Mouse (Mus musculus) intestine, embryonic 14.5 days (tissue): ENCODE measurements around the gene Tmprss4. TPM values are rescaled to one million over a fixed set of nuclear protein-coding genes. Genes with fewer than 3 reads are reported as not detected.

Source experiments
- ATAC-seq: fragments of 200-750 bp; cut with Nextera tagmentation; replicated peaks from 2 replicates; pipeline ENCODE4 v1.8.0; 2017; ENCODE audit warnings: low read depth, moderate number of reproducible peaks, moderate TSS enrichment, moderate library complexity; ENCODE audit not compliant: low FRiP score, low TSS enrichment
- DNase-seq: peaks from one replicate; pipeline ENCODE4 v3.0.0-alpha.2; 2018; ENCODE audit warnings: low spot score
- H3K27ac ChIP-seq: fragments of 300-500 bp; sonication (generic); 2 replicates; pipeline ENCODE4 v1.5.1; 2014; ENCODE audit warnings: low read depth, mild to moderate bottlenecking, control low read depth
- H3K27me3 ChIP-seq: fragments of 300-500 bp; sonication (generic); replicated peaks from 2 replicates; pipeline ENCODE4 v1.6.1; 2014; ENCODE audit warnings: low read length, control low read depth; ENCODE audit not compliant: control insufficient read depth, insufficient read depth
- H3K36me3 ChIP-seq: fragments of 300-500 bp; sonication (generic); 2 replicates; pipeline ENCODE4 v1.6.1; 2014; ENCODE audit warnings: low read length, control low read depth; ENCODE audit not compliant: control insufficient read depth, insufficient read depth
- H3K4me1 ChIP-seq: fragments of 300-500 bp; sonication (generic); replicated peaks from 2 replicates; pipeline ENCODE4 v1.6.1; 2014; ENCODE audit warnings: low read length, control low read depth, mixed read lengths; ENCODE audit not compliant: control insufficient read depth, insufficient read depth
- H3K4me2 ChIP-seq: fragments of 300-500 bp; sonication (generic); 2 replicates; pipeline ENCODE4 v1.6.1; 2014; ENCODE audit warnings: low read length
- H3K4me3 ChIP-seq: fragments of 300-500 bp; sonication (generic); 2 replicates; pipeline ENCODE4 v1.5.1; 2014; ENCODE audit warnings: low read depth, low read length, control low read depth, mixed read lengths
- H3K9ac ChIP-seq: fragments of 300-500 bp; sonication (generic); 2 replicates; pipeline ENCODE4 v1.6.1; 2014; ENCODE audit warnings: mild to moderate bottlenecking, low read length
- H3K9me3 ChIP-seq: fragments of 300-500 bp; sonication (generic); 2 replicates; pipeline ENCODE4 v1.6.1; 2016; ENCODE audit warnings: low read length, control low read depth; ENCODE audit not compliant: control insufficient read depth
- WGBS: fragments of 180-500 bp; shearing (Covaris S2); extraction: QIAGEN DNeasy Blood & Tissue Kit; methylation state at CpG from one replicate; pipeline ENCODE4 v1.1.7; 2014; 5-methylcytosine and 5-hydroxymethylcytosine counted together
- polyA plus RNA-seq: library from polyadenylated mRNA; unstranded; fragments of >200 nt; fragmentation: Nextera tagmentation; extraction: Ambion mirVana; gene quantifications from 2 replicates; pipeline ENCODE4 v1.2.1, GENCODE M21; 2014

Gene Tmprss4
- polyA plus RNA-seq, 1 experiment from 2014 or later = 23.2 TPM

GRCm38 (mm10) chr9:45206121-45206520 is 2.2 kb upstream of the Tmprss4 start:
- Histone ChIP-seq H3K9me3 (no peaks in the 10 kb centered on the region), H3K36me3 (no peaks in the 10 kb centered on the region), H3K4me1 (no peaks in the 10 kb centered on the region), H3K27ac (no peak overlapping the region), H3K4me3 (no peak overlapping the region), H3K27me3 (no peaks in the 10 kb centered on the region), H3K4me2 (no peak overlapping the region), H3K9ac (no peak overlapping the region)
- DNase-seq (no peak), ATAC-seq (no peak)
- 73% methylated on average over 4 of the region's 4 CpGs for WGBS

- no peak overlapping the region for H3K4me2 ChIP-seq
- H3K4me1 ChIP-seq = no peaks in the 10 kb centered on the region
- no peak overlapping the region for H3K9ac ChIP-seq
- WGBS = 87% methylated on average over 5 of the region's 5 CpGs
- no peak overlapping the region for H3K27ac ChIP-seq
- H3K36me3 ChIP-seq = no peaks in the 10 kb centered on the region
- no peak overlapping the region for H3K4me3 ChIP-seq
- no peaks in the 10 kb centered on the region for H3K27me3 ChIP-seq
- no peaks in the 10 kb centered on the region for H3K9me3 ChIP-seq
- no peak for ATAC-seq
- DNase-seq = no peak
These were observed 1.3 kb upstream of the Tmprss4 start for GRCm38 (mm10) chr9:45205143-45205542.

- H3K4me2 ChIP-seq = peak overlapping the region; percentile 30
- ATAC-seq (no peak; the same call in 1 of the 2 replicates), DNase-seq (peak; percentile 59)
- WGBS = 53% methylated on average over 9 of the region's 9 CpGs
- no peak overlapping the region for H3K4me3 ChIP-seq
- H3K27ac ChIP-seq = no peak overlapping the region
- H3K36me3 ChIP-seq = no peaks in the 10 kb centered on the region
- H3K9ac ChIP-seq = no peak overlapping the region
- H3K27me3 ChIP-seq = no peaks in the 10 kb centered on the region
- no peaks in the 10 kb centered on the region for H3K9me3 ChIP-seq
- H3K4me1 ChIP-seq = no peaks in the 10 kb centered on the region
These were observed 1.7 kb downstream of the Tmprss4 start for GRCm38 (mm10) chr9:45202021-45202798.

GRCm38 (mm10) chr9:45201319-45201947 is 2.5 kb downstream of the Tmprss4 start:
- H3K27me3 ChIP-seq = no peaks in the 10 kb centered on the region
- 81% methylated on average over 5 of the region's 5 CpGs for WGBS
- H3K4me2 ChIP-seq = 0 out of 2 replicates have a peak overlapping the region, but pooled peaks have one; percentile 30
- no peaks in the 10 kb centered on the region for H3K36me3 ChIP-seq
- no peak for DNase-seq
- H3K4me1 ChIP-seq = no peaks in the 10 kb centered on the region
- no peaks in the 10 kb centered on the region for H3K9me3 ChIP-seq
- H3K27ac ChIP-seq = no peak overlapping the region
- no peak overlapping the region for H3K4me3 ChIP-seq
- no peak overlapping the region for H3K9ac ChIP-seq
- ATAC-seq = no peak

- H3K9me3 ChIP-seq = no peaks in the 10 kb centered on the region
- H3K27me3 ChIP-seq = no peaks in the 10 kb centered on the region
- WGBS = 82% methylated on average over 5 of the region's 5 CpGs
- H3K4me2 ChIP-seq = no peak overlapping the region
- H3K4me1 ChIP-seq = no peaks in the 10 kb centered on the region
- H3K27ac ChIP-seq = no peak overlapping the region
- no peaks in the 10 kb centered on the region for H3K36me3 ChIP-seq
- no peak overlapping the region for H3K4me3 ChIP-seq
- DNase-seq (no peak), ATAC-seq (no peak)
- no peak overlapping the region for H3K9ac ChIP-seq
These were observed 6.3 kb downstream of the Tmprss4 start for GRCm38 (mm10) chr9:45197549-45197948.

- H3K9me3 ChIP-seq = no peaks in the 10 kb centered on the region
- no peaks in the 10 kb centered on the region for H3K36me3 ChIP-seq
- H3K4me1 ChIP-seq = no peaks in the 10 kb centered on the region
- no peak overlapping the region for H3K4me2 ChIP-seq
- no peaks in the 10 kb centered on the region for H3K27me3 ChIP-seq
- WGBS = 75% methylated on average over 8 of the region's 8 CpGs
- no peak for DNase-seq
- no peak overlapping the region for H3K4me3 ChIP-seq
- H3K27ac ChIP-seq = no peak overlapping the region
- no peak for ATAC-seq
- H3K9ac ChIP-seq = no peak overlapping the region
These were observed 7.6 kb downstream of the Tmprss4 start for GRCm38 (mm10) chr9:45196125-45196830.

- no peak overlapping the region for H3K9ac ChIP-seq
- no peak overlapping the region for H3K4me2 ChIP-seq
- no peaks in the 10 kb centered on the region for H3K27me3 ChIP-seq
- no peaks in the 10 kb centered on the region for H3K4me1 ChIP-seq
- WGBS = 76% methylated on average over 4 of the region's 4 CpGs
- DNase-seq (no peak), ATAC-seq (no peak)
- H3K4me3 ChIP-seq = no peak overlapping the region
- no peaks in the 10 kb centered on the region for H3K36me3 ChIP-seq
- H3K9me3 ChIP-seq = no peaks in the 10 kb centered on the region
- H3K27ac ChIP-seq = no peak overlapping the region
These were observed 8.4 kb downstream of the Tmprss4 start for GRCm38 (mm10) chr9:45195468-45195867.

GRCm38 (mm10) chr9:45189661-45190174 is 14.2 kb downstream of the Tmprss4 start:
- no peaks in the 10 kb centered on the region for H3K36me3 ChIP-seq
- no peak overlapping the region for H3K4me2 ChIP-seq
- no peak overlapping the region for H3K9ac ChIP-seq
- no peak for DNase-seq
- no peaks in the 10 kb centered on the region for H3K4me1 ChIP-seq
- WGBS = 93% methylated on average over 4 of the region's 4 CpGs
- no peak for ATAC-seq
- H3K9me3 ChIP-seq = no peaks in the 10 kb centered on the region
- no peak overlapping the region for H3K27ac ChIP-seq
- no peak overlapping the region for H3K4me3 ChIP-seq
- H3K27me3 ChIP-seq = no peaks in the 10 kb centered on the region
